Mouse (Mus musculus) right cerebral cortex, adult 2 months (tissue): ENCODE measurements around the gene Shq1.

ENCODE experiments used
- DNase-seq, 2 experiments: peaks; one replicate each; pipeline ENCODE4 v3.0.0; 2021 to 2022; ENCODE audit warnings: low spot score in 2 of 2

Shq1 gene

DNA sequence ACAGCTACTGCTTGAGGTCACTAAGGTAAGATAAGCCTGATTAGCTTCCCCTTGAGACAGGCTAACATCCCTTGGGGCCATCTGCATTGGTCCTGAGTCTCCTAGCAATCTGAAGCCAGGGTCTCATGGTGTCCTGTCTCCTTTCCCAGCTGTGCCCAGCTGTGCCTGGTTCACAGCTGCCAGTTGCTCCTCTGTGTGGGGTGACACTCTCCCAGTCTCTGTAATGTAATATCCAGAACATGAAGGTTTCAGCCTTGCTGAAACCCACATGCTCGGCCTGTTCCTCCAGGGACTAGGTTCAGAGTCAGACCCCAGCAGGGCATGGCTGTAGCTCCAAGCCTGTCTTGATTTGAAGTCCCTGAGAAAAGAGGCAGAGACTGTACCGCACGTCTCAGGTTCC is 141.3 kb downstream of the Shq1 start:
- DNase-seq: no peak

GRCm38 (mm10) chr6:100528556-100528955 is 142.4 kb downstream of the Shq1 start:
- DNase-seq: no peak

DNA sequence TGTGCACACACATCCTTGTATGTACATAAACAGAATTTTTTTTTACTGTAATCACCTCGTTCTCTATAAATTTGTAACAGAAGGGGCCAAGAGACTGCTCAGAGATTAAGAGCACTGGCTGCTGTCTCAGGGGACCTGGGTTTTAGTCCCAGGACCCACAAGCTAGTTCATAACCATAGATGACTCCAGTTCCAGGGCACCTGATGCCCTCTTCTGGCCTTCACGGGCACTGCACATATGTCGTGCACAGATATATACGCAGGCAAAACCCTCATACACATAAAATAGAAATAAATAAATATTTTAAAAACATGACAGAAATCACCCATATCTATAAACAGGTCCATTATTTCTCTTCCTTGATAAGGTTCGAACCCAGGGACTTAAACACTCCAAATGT is 143.0 kb downstream of the Shq1 start:
- no peak for DNase-seq

- no peak for DNase-seq
Measured at GRCm38 (mm10) chr6:100527161-100527560, 143.8 kb downstream of the Shq1 start.

- DNase-seq: no peak
Measured at GRCm38 (mm10) chr6:100526066-100526465, 144.9 kb downstream of the Shq1 start.

GRCm38 (mm10) chr6:100525496-100525895 is 145.5 kb downstream of the Shq1 start:
- DNase-seq: no peak

DNA sequence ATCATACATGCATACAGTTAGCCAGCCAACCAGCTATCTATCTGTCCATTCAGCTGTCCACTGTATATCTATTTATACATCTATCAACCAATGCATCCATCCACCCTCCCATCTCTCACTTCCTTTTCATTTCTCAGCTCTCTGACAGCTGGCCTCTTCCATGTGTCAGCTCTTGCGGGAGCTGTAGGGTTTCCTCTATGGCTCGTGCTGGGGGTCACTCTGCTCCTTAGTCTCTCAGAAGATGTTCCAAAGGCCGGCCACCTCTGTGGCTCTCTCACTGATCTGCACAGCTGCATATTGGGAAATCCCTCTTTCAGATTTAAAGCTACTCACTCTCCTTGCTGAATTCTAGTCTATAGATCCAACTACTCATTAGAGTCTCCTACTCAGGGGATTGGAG is 148.5 kb downstream of the Shq1 start:
- no peak for DNase-seq

DNA sequence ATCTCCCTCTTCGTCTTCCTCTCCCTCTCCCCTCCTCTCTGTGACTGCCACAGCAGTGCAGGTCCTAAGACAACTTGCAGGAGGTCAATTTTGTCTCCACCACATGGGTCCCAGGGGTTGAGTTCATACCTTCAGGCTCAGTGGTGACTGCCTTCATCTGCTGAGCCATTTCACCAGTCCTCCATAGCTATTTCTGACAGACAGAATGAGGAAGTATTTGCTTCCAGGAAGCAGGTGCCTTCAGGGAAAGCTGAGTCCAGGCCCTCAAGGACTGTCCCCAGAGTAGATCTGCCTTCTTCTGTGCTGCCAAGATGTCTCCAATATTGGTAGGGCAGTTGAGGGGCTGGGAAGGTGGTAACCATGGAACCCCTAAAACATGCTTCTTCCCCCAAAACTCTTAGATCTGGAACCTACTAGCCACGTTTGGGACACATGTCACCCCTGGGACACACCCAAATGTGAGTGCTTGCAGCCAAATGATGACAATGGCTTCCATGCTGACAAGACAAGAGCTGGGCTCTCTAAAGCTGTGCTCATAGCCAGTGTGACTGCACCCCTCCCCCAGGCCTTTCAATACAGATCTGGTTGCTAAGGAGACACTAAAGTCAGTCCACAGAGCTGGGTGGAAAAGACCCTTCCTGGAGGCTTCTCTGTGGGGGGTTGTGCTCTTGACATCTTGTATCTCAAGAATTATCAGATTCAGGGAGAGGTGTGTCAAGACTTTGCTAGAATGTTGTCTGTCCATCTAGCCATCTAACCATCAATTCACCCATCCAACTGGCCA is 149.2 kb downstream of the Shq1 start:
- no peak for DNase-seq

DNA sequence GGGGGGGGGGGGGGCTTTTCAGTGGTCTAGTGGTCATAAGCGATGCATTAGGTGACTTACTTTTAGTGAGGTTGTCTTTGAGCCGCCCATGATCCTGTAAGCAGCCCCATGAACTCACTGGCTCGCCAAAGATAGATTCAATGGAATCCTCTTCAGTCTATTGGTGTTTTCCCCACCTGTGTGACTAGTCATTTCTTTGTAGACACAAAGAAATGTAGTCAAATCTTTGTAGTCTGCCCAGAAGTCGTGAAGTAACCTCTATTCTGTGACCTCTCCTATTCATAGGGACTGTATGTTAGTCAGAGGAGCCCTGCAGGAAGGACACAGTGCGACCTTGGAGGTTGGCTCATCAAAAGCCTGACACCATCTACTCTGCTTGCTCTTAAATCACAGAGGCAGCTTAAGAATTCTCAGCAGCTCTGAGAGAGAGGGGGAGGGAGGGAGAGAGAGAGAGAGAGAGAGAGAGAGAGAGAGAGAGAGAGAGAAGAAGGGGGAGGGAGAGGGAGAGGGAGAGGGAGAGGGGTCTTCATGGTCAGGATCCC is 150.3 kb downstream of the Shq1 start:
- no peak for DNase-seq

GRCm38 (mm10) chr6:100519837-100520236 is 151.1 kb downstream of the Shq1 start:
- DNase-seq: no peak
